Mouse (Mus musculus): ENCODE results near the gene Fam178b. TPM values are rescaled to one million over a fixed set of nuclear protein-coding genes. Genes with fewer than 3 reads are reported as not detected.
"Not testable (repeated sequence)": the region's sequence is repeated elsewhere in the genome, so short reads cannot be mapped to it uniquely, and the experiment has no call there.

Gene Fam178b
- total RNA-seq, 2 experiments from 2014 or later: 0.41 to 0.52 TPM

DNA sequence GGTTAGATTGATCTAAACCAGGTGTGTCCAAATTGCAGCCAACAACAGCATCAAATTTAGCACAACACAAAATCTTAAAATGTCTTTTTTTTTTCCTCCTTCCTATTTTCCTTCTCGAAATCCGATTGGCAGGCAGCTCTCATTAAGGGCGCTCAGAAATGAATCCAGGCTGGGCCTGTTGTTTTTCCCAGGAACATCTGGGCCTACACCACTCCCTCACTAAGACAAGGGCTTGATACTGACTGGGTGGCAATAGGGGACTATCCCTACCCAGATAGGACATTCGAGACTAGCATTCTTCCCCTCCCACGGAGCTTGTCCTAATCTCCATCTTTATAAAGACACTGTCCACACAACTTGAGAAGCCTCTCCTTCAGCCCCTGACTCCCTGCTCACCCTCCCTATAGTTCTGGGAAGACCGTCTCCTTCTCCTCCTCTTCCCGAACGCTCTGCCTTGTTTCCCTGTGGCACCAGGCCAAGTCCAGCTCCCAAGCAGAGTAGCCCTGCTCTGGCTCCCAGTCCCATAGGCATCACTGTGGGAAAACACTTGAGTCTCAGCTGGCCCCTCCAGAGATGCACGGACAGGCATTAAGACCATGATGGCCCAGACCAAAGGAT is 134.9 kb downstream of the Fam178b start:
- no peak for DNase-seq (ENCODE audit: low spot score in 2 of 2)

GRCm38 (mm10) chr1:36546888-36547471 is 136.0 kb downstream of the Fam178b start, which contains the start of gene Ankrd39:
Ankrd39 (minus strand) TSS chr1:36547445.
- peak; percentile 95 to 99 for DNase-seq (ENCODE audit: low spot score in 2 of 2)

- DNase-seq (ENCODE audit: low spot score in 2 of 2): no peak
Measured at GRCm38 (mm10) chr1:36545845-36546600, 137.0 kb downstream of the Fam178b start.

DNA sequence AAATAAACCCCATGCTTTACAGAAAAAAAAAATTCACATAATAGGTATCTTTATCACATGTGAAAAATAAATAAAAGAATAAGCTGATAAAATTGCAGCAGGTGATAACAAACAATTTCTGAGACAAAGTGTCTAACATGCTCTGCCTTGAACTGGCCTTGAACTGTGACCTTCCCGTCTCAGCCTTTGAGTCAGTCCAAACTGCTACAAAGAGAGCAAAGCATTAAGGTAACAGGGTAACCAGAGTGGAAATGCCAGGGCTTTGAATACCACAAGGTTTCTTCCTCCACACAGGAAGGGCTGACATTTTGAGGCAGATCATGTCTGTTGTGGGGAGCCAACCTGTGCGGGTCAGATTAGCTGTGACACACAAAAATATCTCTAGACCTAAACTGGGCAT is 137.6 kb downstream of the Fam178b start:
- DNase-seq (ENCODE audit: low spot score in 2 of 2): no peak

DNA sequence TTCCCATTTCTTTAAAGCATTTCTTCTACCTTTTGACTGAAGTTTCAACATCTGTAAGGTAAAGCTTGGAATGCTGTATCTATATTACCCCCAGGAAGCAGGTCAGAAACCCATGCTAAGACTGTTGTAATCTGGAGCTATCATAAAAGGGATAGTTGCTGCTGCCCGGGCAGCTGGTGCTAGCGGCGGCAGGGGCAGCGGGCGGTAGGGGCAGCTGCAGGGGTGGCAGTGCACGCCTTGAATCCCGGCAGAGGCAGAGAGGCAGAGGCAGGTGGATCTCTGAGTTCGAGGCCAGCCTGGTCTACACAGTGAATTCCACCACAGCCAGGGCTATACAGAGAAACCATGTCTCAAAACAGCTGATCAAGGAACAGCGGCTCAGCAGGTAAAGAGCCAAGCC is 140.1 kb downstream of the Fam178b start:
- DNase-seq (ENCODE audit: low spot score in 2 of 2): no peak

DNA sequence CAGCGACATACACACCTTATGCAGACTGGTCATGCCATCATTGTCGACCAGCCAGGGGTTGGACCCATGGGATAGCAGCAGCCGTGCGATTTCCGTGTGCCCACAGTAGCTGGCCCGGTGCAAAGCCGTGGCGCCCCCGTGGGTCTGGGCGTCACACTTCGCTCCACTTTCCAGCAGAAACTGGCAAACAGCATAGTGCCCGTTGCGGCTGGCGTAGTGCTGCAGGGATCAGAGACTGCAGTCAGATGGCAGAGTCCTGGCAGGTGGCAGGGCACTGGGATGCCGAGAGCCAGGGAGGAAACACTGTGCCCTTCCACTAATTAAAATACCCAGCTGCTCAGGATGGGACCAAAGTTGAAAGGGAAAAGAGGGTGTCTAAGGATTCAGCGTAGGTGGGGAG is 141.1 kb downstream of the Fam178b start:
- DNase-seq (ENCODE audit: low spot score in 2 of 2): peak in 1 of 2 experiments; percentile 48

DNA sequence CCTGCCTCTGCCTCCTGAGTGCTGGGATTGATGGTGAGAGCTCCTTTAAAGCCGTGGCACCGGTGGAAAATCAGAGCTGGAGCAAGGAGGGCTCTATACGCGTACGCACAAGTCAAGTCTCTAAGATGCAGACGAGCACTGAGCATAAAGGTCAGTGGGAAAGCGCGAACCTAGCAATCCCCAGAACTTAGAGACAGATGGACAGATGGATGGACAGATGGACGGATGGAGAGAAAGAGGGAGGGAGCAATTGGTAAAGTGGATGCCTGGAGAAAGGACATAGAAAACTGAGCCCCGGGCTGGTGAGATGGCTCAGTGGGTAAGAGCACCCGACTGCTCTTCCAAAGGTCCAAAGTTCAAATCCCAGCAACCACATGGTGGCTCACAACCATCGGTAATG is 142.2 kb downstream of the Fam178b start:
- DNase-seq (ENCODE audit: low spot score in 2 of 2): no peak

GRCm38 (mm10) chr1:36540132-36540531 is 142.9 kb downstream of the Fam178b start:
- DNase-seq (ENCODE audit: low spot score in 2 of 2): no peak

GRCm38 (mm10) chr1:36539186-36539585 is 143.8 kb downstream of the Fam178b start, which contains the start of gene Gm42417:
Gm42417 (minus strand) TSS chr1:36539429.
- no peak for DNase-seq (ENCODE audit: low spot score in 2 of 2)

DNA sequence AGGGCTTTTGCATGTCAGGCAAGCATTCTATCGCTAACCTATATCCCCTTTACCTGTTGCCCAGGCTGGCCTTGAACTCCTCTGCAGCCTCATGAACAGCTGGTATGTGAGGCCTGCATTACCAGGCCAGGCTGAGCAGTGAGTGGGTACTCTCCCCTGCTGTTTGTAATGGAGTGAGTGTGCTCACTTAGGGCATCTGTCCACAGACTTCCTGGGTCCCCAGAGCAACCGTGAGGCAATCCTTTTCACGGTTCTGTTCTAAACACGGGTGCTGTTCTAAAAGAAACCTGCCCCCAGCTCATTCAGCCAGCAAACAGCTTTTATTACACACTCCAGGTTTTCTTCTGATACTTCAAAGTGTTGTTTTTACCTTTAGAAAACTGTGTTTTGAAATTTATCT is 144.3 kb downstream of the Fam178b start:
- DNase-seq (ENCODE audit: low spot score in 2 of 2): no peak

DNA sequence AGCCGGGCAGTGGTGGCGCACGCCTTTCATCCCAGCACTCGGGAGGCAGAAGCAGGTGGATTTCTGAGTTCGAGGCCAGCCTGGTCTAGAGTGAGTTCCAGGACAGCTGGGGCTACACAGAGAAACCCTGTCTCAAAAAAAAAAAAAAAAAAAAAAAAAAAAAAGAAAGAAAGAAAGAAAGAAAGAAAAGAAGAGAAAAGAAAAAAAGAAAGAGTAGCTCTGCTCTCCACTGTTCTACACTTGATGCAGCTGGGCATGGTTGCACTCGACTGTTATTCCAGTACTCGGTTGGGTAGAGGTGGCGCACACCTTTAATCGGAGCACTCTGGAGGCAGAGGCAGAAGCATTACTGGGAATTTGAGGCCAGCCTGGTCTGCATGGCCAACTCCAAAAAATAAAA is 146.2 kb downstream of the Fam178b start, which contains the start of gene Ankrd23:
Ankrd23 (minus strand) TSS at position 101 of the 400 bp plus-strand sequence.
- not testable (repeated sequence) for DNase-seq (ENCODE audit: low spot score in 2 of 2)

DNA sequence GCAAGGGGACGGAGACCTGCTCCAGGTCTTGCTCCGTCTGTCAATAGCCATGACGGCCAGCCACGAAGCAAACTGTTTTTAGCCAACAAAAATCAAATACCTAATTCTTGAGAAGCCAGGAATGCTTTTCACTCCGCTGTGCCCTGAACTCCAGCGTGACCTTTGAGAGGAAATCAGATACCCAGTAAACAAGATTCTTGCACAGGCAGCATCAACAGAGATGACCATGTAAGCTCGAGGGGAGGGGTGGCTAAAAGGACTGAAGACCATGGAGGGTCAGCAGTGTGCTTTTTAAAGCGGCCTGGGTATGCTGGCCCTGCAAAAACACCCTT is 146.6 kb downstream of the Fam178b start:
- DNase-seq (ENCODE audit: low spot score in 2 of 2): no peak

- no peak for DNase-seq (ENCODE audit: low spot score in 2 of 2)
Measured at GRCm38 (mm10) chr1:36535477-36536396, 147.2 kb downstream of the Fam178b start.

DNA sequence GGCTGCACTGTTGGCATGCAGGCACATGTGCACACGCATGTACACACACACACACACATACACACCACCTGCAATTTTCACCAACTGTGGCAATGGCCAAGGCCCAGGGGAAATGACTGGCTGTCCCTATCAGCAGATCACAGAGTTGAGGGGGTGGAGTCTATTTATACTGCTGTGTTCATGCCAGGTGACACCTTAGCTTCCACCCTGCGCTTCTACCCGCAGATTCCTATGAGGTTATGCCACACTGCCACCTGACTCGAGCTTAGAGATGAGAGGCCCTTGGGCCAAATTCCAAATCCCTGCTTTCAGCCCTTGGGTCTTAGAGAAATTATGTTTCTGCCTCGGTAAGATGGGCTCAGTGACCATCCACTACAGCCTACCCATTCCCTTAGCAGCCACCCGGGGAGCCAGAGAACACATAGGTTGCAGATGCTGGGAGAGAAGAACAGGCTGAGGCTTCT is 148.4 kb downstream of the Fam178b start:
- DNase-seq (ENCODE audit: low spot score in 2 of 2): no peak

GRCm38 (mm10) chr1:36533546-36533945 is 149.4 kb downstream of the Fam178b start:
- DNase-seq (ENCODE audit: low spot score in 2 of 2): no peak

DNA sequence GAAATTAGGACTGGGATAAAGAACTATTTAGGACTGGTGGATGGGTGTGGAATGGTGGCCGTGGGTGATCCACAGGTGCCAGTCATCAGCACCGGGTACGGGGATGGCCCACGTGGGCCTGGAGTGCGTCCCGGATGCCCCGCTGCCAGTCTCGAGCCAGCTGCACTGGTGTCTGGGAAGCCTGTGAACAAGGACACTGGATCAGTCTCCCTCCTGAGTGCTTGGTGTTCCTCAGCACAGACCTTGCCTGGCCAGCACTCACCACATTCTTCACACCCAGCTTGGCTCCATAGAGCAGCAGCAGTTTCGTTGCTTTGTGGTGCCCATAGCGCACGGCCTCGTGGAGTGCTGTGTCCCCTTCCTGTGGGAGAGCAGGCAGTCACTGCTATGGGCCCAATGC is 151.5 kb downstream of the Fam178b start:
- no peak for DNase-seq (ENCODE audit: low spot score in 2 of 2)

- no peak for DNase-seq (ENCODE audit: low spot score in 2 of 2)
Measured at GRCm38 (mm10) chr1:36530962-36531361, 152.0 kb downstream of the Fam178b start.

DNA sequence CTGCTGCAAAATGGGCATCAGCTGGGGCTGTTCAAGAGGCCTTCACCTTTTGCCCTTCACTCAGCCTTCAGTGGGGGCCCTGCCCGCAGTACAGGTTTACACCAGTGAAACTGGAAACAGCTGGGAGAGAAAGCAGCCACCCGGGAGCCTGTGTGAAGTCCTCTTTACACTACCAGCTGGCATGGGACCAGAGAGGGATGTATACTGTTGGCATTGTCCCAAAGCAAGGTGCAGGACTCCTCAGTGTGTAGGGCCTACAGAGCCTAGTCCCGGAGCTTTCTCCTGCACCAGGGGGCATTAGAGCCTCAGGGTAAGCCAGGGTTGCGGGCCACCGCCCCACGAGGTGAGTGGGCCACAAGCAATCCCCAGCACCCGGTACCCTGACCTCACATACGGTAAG is 152.5 kb downstream of the Fam178b start:
- no peak for DNase-seq (ENCODE audit: low spot score in 2 of 2)

GRCm38 (mm10) chr1:36529875-36530274 is 153.1 kb downstream of the Fam178b start:
- DNase-seq (ENCODE audit: low spot score in 2 of 2): no peak

- no peak for DNase-seq (ENCODE audit: low spot score in 2 of 2)
Measured at GRCm38 (mm10) chr1:36529274-36529673, 153.7 kb downstream of the Fam178b start.

DNA sequence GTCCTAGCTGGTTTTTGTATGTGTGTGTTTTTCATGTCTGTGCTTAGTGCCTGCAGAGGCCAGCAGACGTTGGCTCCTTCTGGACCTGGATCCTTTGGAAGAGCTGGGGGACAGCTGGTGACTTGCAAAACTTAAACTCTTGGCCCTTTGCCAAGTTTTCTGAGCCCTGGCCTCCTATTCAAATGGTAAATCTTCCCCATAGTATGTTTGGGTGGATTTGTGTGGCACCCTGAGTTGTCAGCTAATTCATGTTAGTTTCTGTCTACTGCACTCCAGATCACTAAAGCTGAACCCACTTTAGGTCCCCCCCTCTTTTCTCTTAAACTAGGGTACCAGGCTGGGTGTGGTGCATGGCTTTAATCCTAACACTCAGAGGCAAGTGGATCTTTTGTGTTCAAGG is 154.6 kb downstream of the Fam178b start:
- DNase-seq (ENCODE audit: low spot score in 2 of 2): no peak
